Mouse (Mus musculus) gastrocnemius, postnatal 10 days (tissue): ENCODE measurements around the gene Lrrc45. TPM values are rescaled to one million over a fixed set of nuclear protein-coding genes. Genes with fewer than 3 reads are reported as not detected.
"Not testable (repeated sequence)": the region's sequence is repeated elsewhere in the genome, so short reads cannot be mapped to it uniquely, and the experiment has no call there.

Source experiments
- DNase-seq: peaks from one replicate; pipeline ENCODE4 v3.0.0; 2021; ENCODE audit warnings: mixed read lengths
- total RNA-seq, 2 experiments: library from RNA; stranded (reverse); gene quantifications; 2 replicates each; pipeline ENCODE4 v1.2.3; 2021

Lrrc45 gene
- total RNA-seq, 2 experiments from 2014 or later, result 7.7 to 10.1 TPM

- DNase-seq, result peak; percentile 77
Observed at GRCm38 (mm10) chr11:120727169-120727527, 13.4 kb downstream of the Lrrc45 start, which contains the start of gene Dcxr. Gene Dcxr (minus strand): TSS chr11:120727281.

DNA sequence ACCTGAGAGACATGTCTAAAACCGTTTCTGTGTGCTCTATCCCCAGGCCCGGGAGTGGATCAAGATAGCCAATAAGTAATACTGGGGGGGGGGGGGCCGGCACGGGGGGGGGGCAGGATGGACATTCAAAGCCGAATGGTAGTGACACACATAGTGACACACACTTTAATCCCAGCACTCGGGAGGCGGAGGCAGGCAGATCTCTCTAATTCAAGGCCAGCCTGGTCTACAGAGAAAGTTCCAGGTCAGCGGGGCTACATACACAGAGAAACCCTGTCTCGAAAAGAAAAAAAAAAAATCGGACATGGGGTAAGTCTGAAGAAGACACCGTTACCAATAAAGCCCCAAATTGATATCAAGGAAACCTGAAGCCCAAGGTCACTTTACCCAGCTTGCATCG lies 13.8 kb downstream of the Lrrc45 start:
- DNase-seq, result no peak

- DNase-seq, result no peak
Observed at GRCm38 (mm10) chr11:120728530-120729240, 15.0 kb downstream of the Lrrc45 start.

GRCm38 (mm10) chr11:120729432-120730050 lies 15.8 kb downstream of the Lrrc45 start:
- peak; percentile 24 for DNase-seq

- no peak for DNase-seq
Observed at GRCm38 (mm10) chr11:120730331-120730870, 16.7 kb downstream of the Lrrc45 start.

DNA sequence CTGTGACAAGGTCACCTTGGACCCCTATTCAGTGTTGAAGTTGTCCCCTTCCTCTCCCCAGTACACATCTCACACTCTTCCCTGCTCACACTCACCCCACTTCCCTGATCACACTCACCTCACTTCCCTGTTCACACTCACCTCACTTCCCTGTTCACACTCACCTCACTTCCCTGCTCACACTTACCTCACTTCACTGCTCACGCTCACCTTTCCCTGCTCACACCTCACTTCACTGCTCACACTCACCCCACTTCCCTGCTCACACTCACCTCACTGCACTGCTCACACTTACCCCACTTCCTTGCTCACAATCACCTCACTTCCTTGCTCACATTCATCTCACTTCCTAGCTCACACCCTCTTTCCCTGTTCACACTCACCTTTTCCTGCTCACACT lies 17.7 kb downstream of the Lrrc45 start:
- no peak for DNase-seq

- DNase-seq, result peak; percentile 8
Observed at GRCm38 (mm10) chr11:120731858-120732680, 18.3 kb downstream of the Lrrc45 start, which contains the start of gene Cbr2. Gene Cbr2 (minus strand): TSS chr11:120732114.

DNA sequence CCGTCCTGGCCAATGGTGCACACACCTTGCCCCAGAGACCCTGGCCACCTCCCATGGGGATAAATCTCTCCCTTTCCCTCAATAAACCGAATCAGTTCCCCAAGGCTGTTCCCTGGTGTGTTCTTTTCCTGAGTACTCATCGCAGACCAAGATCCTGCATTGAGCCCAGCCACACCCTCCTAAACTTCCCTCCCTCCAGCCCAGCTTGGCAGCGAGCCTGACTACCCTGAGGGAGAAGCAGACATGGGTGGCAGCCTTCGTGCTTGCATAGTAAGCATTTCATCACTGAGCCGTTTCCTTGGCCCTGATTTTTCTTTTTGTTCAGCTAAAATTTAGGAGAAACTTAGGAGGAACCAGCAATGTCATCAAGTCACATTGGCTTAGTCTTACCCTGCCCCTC lies 19.8 kb downstream of the Lrrc45 start:
- peak; percentile 47 for DNase-seq

- DNase-seq, result no peak
Observed at GRCm38 (mm10) chr11:120736424-120736823, 22.7 kb downstream of the Lrrc45 start.

- DNase-seq, result no peak
Observed at GRCm38 (mm10) chr11:120740981-120741380, 27.3 kb downstream of the Lrrc45 start.

GRCm38 (mm10) chr11:120744121-120744701 lies 30.5 kb downstream of the Lrrc45 start:
- DNase-seq, result no peak

DNA sequence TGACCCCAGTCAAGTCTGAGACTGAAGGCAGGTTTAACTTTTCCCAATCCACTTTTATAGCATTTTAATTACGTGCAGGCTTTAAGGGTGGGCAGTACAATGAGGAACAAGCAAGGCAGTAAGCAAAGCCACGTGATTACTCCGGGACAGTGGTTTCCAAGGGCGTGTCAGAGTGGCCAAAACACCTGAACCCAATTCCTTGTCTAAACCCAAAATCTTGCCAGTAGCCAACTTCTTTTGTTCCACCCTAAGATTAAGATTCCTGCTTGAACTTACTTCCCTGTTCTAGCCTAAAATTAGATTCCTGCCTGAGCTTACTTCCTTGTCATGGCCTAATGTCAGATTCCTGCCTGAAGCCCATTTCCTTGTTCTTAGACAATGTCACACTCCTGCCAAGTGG lies 34.2 kb downstream of the Lrrc45 start:
- no peak for DNase-seq

DNA sequence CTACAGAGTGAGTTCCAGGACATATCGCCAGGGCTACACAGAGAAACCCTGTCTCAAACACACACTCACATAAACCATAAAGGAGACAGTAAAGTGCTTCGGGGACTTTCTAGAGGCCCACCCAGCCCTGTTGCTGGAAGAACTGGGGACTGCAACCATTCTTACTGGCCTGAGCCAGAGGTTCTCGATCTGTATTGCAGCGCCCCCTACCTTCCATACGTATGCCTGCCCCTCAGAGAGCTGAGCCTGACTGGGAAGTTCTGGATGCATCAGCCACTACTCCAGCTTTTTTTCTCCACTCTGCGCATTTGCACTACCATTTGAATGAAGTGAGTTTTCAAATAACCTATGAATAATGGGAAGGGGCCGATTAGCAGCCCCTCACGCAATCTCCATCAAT lies 35.7 kb downstream of the Lrrc45 start:
- no peak for DNase-seq

DNA sequence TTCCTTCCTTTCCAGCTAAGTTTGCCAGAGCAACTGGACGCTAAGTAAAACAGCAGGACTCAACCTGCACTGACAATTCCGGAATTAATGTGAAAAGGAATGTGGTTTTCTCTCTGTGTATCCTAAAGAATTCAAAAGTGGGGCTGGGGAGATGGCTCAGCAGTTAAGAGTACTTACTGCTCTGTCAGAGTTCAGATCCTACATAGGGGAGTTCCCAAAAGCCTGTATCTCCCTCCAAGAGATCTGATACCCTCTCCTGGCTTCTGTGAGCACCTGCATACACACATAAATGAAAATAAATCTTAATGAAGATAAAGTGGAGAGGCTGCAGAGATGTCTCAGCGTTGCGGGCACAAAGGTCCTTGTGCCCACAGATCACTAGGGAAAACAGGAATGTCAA lies 37.9 kb downstream of the Lrrc45 start:
- DNase-seq, result no peak

DNA sequence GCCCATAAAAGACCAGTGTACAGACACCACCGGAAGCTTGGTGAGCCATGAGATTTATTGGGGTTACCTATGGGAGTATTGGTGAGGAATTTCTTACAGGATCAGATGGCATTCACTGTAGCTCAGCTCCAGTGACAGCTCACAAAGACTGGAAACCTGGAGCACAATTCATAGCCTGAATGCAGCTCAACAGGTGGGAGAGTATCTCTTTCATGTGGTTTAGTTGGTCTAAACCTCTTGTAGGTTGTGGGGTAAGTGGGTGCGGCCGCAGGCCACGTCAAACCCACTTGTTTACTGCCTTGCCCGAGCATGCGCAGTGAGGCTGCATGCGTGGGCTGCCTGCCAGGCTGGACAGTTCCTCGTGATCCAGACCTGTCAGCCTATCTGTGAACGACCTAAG lies 46.5 kb downstream of the Lrrc45 start:
- DNase-seq, result no peak

DNA sequence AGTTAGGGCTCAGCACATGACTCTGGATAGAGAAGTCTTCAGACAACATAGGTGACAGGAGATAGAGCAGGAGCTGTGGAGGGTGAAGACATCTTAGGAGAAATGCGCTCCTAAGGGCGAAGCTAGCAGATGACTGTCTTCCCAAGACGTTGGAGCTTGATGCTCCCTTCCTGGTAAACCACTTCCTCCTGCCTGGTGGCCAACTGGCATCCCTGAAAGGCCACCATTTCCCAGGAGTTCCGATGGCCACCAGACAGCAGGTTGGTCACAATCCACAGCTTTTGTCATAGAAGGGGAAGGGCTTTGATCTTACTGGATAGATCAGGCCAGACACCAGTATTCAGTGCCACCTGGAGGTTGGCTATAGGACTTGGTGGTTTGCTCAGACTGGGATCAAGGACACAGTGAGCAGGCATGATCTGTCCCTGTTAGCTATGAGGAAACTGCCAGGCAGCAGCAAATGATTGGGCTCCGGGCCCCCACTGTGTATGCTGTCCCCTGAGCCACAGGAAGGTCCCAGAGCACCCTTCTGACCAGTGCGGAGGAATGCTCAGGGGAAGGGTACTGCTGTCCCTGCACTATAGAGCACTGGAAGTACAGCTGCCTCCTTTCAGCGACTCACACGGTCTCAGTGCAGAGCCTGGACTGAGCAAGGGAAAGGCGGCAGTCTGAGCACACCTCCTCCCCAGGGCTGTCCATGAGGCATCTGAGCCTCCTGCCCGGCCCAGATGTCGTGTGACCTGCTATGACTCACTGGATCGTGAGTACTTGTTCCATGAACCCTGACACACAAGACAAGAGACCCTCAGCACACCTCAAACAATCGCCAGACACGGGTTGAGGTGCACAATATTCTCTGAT lies 48.3 kb downstream of the Lrrc45 start:
- no peak for DNase-seq

DNA sequence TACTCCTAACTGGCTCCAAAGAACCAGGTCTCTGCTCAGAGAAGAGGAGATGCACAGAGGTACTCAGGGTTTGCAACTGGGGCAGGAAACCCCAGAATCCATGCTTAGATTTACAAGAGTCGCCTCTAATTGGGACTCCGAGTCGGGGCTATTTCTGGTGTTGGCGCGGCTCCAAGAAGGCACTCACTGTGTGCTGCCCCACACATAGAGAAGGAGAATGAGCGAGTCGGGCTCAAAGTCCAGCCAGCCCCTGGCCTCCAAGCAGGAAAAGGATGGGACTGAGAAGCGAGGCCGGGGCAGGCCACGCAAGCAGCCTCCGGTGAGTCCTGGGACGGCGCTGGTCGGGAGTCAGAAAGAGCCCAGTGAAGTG lies 48.9 kb downstream of the Lrrc45 start, which contains the start of gene Hmga1b:
Gene Hmga1b, plus strand, starts transcription at position 123 of the 370 bp plus-strand sequence.
- not testable (repeated sequence) for DNase-seq

- not testable (repeated sequence) for DNase-seq
Observed at GRCm38 (mm10) chr11:120763121-120763999, 49.6 kb downstream of the Lrrc45 start.

DNA sequence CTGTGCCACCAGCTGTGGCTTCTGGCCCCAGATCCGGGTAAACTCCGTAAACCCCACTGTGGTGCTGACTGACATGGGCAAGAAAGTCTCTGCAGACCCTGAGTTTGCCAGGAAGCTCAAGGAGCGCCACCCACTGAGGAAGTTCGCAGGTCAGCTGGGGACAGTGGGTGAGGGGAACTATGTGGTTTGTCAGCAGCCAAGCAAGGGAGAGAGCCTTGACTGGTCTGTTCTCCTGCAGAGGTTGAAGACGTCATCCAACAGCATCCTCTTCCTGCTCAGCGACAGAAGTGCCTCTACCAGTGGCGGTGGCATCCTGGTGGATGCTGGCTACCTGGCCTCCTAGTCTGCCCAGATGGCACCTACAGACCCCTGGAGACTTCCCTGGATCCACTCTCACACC lies 53.3 kb downstream of the Lrrc45 start:
- not testable (repeated sequence) for DNase-seq

GRCm38 (mm10) chr11:120768206-120768605 lies 54.5 kb downstream of the Lrrc45 start:
- DNase-seq, result no peak
